ENCODE assay signal across 16 mouse cellular contexts in genomic region chr11:83649305-83649841, GRCm38 (mm10). TPM values are rescaled to one million over a fixed set of nuclear protein-coding genes. Genes with fewer than 3 reads are reported as not detected.
A peak's percentile ranks its signal among the peaks of the same experiment; 100 is the strongest.
DNase-seq lines count a peak whose midpoint lies in the region; ATAC-seq and TF ChIP-seq lines count a peak whose summit lies in the region.
"Had no signal": no experiment of that assay in that cellular context is flagged by ENCODE, and none has a peak within 500 bp of the region (broad histone marks: within the 10 kb centered on the region; RNA-seq: fewer than 3 reads in every experiment).

Gene Ccl3 (minus strand): TSS chr11:83649355.

- TF ChIP-seq CTCF in spleen, adult 2 months (IDR thresholded peaks at IDR 0.05; ENCODE audit: extremely low read depth, insufficient read depth, insufficient read length, insufficient replicate concordance): no peak

- peak; percentile 94 for DNase-seq in heart, adult 11 months
- DNase-seq in heart, postnatal 25 days (ENCODE audit: low spot score): no peak
- DNase-seq in spleen, adult 2 months (ENCODE audit: low read depth in 1 of 2, low spot score in 2 of 2): no peak
- DNase-seq in spleen, adult 18-20 months: no peak
- no peak for DNase-seq in ovary, postnatal 36 days (ENCODE audit: low spot score)
- DNase-seq: kidney, postnatal 10 days; layer of hippocampus, postnatal 36 days; right cerebral cortex, postnatal 14 days had no signal

- no peaks in the 10 kb centered on the region for H3K27me3 ChIP-seq in spleen, adult 2 months (ENCODE audit: control insufficient read depth, insufficient read depth, low read length)
- H3K27me3 ChIP-seq in kidney, embryonic 16.5 days (ENCODE audit: insufficient read depth, low read length): no peaks in the 10 kb centered on the region
- H3K27me3 ChIP-seq in hindbrain, embryonic 16.5 days (replicated peaks; ENCODE audit: control insufficient read depth, insufficient read depth, low read length): no peaks in the 10 kb centered on the region
- H3K27me3 ChIP-seq: midbrain, embryonic 15.5 days; neural tube, embryonic 15.5 days had no signal

- H3K4me2 ChIP-seq in kidney, embryonic 16.5 days (replicated peaks; ENCODE audit: low read depth, low read length): no peak within 1 kb of the TSS
- no peak within 1 kb of the TSS for H3K4me2 ChIP-seq in hindbrain, embryonic 16.5 days (ENCODE audit: low read length)
- H3K4me2 ChIP-seq: midbrain, embryonic 15.5 days; neural tube, embryonic 15.5 days had no signal

- no peaks in the 10 kb centered on the region for H3K36me3 ChIP-seq in spleen, adult 2 months (ENCODE audit: control insufficient read depth, insufficient read depth, low read length)
- H3K36me3 ChIP-seq in kidney, embryonic 16.5 days (ENCODE audit: insufficient read depth, low read length): no peaks in the 10 kb centered on the region
- H3K36me3 ChIP-seq in hindbrain, embryonic 16.5 days (ENCODE audit: control insufficient read depth, insufficient read depth, low read length): no peaks in the 10 kb centered on the region
- H3K36me3 ChIP-seq: G1E; midbrain, embryonic 15.5 days; neural tube, embryonic 15.5 days had no signal

- H3K4me1 ChIP-seq in spleen, adult 2 months (ENCODE audit: control insufficient read depth, insufficient read depth, insufficient read length): no peaks in the 10 kb centered on the region
- H3K4me1 ChIP-seq in kidney, embryonic 16.5 days (ENCODE audit: insufficient read depth, low read length): no peaks in the 10 kb centered on the region
- no peaks in the 10 kb centered on the region for H3K4me1 ChIP-seq in hindbrain, embryonic 16.5 days (ENCODE audit: control insufficient read depth, insufficient read depth, low read depth, low read length)
- H3K4me1 ChIP-seq: midbrain, embryonic 15.5 days; neural tube, embryonic 15.5 days had no signal

- no peak for TF ChIP-seq POLR2A in spleen, adult 2 months (IDR thresholded peaks at IDR 0.05; ENCODE audit: low read depth, low read length)

- peak; percentile 78 for ATAC-seq in megakaryocyte, adult 5-6 weeks (ENCODE audit: poor library complexity, severe bottlenecking)
- no peak for ATAC-seq in kidney, embryonic 16.5 days (ENCODE audit: low FRiP score, low TSS enrichment)
- no peak for ATAC-seq in hindbrain, embryonic 16.5 days
- ATAC-seq: inflammation-experienced regulatory T-cells, adult 6 months; midbrain, embryonic 15.5 days had no signal

- H3K4me3 ChIP-seq in spleen, adult 2 months (ENCODE audit: extremely low read depth, insufficient read depth, insufficient read length): no peak within 1 kb of the TSS
- H3K4me3 ChIP-seq in kidney, embryonic 16.5 days (ENCODE audit: low read length): no peak within 1 kb of the TSS
- no peak within 1 kb of the TSS for H3K4me3 ChIP-seq in hindbrain, embryonic 16.5 days (ENCODE audit: low read length)
- H3K4me3 ChIP-seq: midbrain, embryonic 15.5 days; neural tube, embryonic 15.5 days had no signal

- 19% methylated on average over 8 of the region's 8 CpGs for WGBS in spleen, adult 2 months
- WGBS in kidney, embryonic 16.5 days: 86% methylated on average over 8 of the region's 8 CpGs
- WGBS in hindbrain, embryonic 16.5 days: 76% methylated on average over 8 of the region's 8 CpGs

- no peaks in the 10 kb centered on the region for H3K9me3 ChIP-seq in kidney, embryonic 16.5 days (ENCODE audit: low read length)
- H3K9me3 ChIP-seq in hindbrain, embryonic 16.5 days (ENCODE audit: control insufficient read depth, low read length): no peaks in the 10 kb centered on the region
- H3K9me3 ChIP-seq: G1E; midbrain, embryonic 15.5 days; neural tube, embryonic 15.5 days had no signal

- H3K27ac ChIP-seq in spleen, adult 2 months (ENCODE audit: insufficient read depth, low read length): 0 out of 2 replicates have a peak within 1 kb of the TSS, but pooled peaks have one; percentile 16
- no peak within 1 kb of the TSS for H3K27ac ChIP-seq in kidney, embryonic 16.5 days (ENCODE audit: low read length)
- no peak within 1 kb of the TSS for H3K27ac ChIP-seq in hindbrain, embryonic 16.5 days (ENCODE audit: low read depth, low read length)
- H3K27ac ChIP-seq: midbrain, embryonic 15.5 days; neural tube, embryonic 15.5 days had no signal

- H3K9ac ChIP-seq in kidney, embryonic 16.5 days (replicated peaks; ENCODE audit: low read length): no peak within 1 kb of the TSS
- no peak within 1 kb of the TSS for H3K9ac ChIP-seq in hindbrain, embryonic 16.5 days (ENCODE audit: low read depth, low read length)
- H3K9ac ChIP-seq: midbrain, embryonic 15.5 days; neural tube, embryonic 15.5 days had no signal

- intact Hi-C loops in heart, postnatal 25 days (cut with DNase I): no loop called here

RNA-seq across cellular contexts. Expression of gene Ccl3, which starts in this region (rescaled TPM):
- under 1 TPM in 1 of 2 experiments, not detected in 1; 0.36 TPM for total RNA-seq in heart, postnatal 25 days (2021)
- polyA plus RNA-seq in spleen, adult 2 months (2012; rRNA removed): 5.9 and 7.6 TPM in 2 replicates
- total RNA-seq in megakaryocyte, adult 5-6 weeks (2015): 299 and 403 TPM in 2 replicates
- 184 and 222 TPM in 2 replicates for total RNA-seq in megakaryocyte, adult 5-6 weeks (2017)
- 0.48 and 0.50 TPM in 2 replicates for polyA plus RNA-seq in kidney, embryonic 16.5 days (2015; fragmentation: Nextera tagmentation; extraction: Ambion mirVana)
- polyA plus RNA-seq in hindbrain, embryonic 16.5 days (2015; fragmentation: Nextera tagmentation; extraction: Ambion mirVana): 1.3 and 2.0 TPM in 2 replicates
- total RNA-seq: gastrocnemius, postnatal 4 days; layer of hippocampus, postnatal 36 days had no signal
- polyA plus RNA-seq: G1E had no signal

Comparison
In these comparisons a context has a peak if more than half of its experiments do, and no peak if none do; other contexts are left out.
1. RNA of gene Ccl3 (total RNA-seq): 184 to 403 TPM in megakaryocyte, adult 5-6 weeks; 0.36 TPM in heart, postnatal 25 days; every median in the first group is over 100 times any median in the second.